Mouse (Mus musculus): ENCODE measurements around the gene Psg16.

Psg16 gene

DNA sequence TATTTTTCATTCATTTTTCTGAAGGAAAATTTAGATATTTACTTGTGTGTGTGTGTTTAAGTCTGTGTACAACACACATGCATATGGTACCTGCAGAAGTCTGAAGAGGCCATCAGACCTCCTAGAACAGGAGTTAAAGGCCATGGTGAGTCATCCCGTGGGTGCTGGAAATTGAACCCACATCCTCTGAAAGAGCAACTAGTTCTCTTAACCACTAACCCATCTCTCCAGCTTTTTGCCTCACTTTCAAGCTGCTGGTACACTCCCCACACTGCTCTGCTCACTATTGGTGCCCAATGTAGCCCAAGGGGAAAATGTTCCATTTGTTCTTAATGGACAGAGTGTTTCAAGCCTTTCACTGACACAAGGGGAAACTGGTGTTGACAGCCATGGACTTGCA is 61.5 kb downstream of the Psg16 start:
- no peak for DNase-seq

DNA sequence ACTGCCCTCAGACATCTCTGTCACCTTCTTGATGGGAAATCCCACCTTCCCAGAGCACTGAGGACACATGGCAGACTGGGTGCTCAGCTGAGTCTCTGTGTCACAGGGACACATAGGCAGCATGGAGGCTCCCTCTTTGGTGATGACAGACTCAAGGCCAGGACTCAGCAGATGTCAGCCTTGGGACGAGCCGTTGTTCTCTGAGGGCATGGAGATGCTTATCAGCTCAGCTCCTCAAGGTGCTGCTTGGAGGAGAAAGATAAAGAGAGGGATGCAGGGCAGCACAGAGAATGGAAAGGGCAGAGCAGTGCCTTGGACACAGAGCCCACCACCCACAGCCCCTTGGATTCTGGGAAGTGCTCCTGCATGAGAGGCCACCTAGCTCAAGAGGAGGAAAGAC is 76.1 kb downstream of the Psg16 start, which contains the start of gene Ceacam3:
Gene Ceacam3, plus strand, starts transcription at position 352 of the 400 bp plus-strand sequence.
- no peak for DNase-seq

DNA sequence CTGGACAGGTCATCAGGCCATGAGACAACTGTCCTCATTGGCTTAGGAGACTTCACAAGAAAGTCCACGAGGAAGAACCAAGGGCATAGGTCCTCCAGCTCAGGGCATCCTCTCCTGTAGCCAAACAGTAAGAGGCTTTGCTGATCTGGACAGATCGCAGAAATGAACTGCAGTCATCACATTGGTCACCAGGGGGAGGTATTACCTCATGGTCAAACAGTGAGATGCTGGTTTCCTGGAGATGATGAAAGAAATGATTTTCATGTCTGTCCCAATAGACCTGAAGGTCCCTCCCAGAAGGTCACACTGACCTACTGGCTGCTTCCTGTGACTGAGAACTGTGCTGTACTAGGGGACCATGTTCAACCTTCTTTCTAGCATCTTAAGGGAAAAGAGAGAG is 81.8 kb downstream of the Psg16 start:
- peak; percentile 80 to 86 for DNase-seq

DNA sequence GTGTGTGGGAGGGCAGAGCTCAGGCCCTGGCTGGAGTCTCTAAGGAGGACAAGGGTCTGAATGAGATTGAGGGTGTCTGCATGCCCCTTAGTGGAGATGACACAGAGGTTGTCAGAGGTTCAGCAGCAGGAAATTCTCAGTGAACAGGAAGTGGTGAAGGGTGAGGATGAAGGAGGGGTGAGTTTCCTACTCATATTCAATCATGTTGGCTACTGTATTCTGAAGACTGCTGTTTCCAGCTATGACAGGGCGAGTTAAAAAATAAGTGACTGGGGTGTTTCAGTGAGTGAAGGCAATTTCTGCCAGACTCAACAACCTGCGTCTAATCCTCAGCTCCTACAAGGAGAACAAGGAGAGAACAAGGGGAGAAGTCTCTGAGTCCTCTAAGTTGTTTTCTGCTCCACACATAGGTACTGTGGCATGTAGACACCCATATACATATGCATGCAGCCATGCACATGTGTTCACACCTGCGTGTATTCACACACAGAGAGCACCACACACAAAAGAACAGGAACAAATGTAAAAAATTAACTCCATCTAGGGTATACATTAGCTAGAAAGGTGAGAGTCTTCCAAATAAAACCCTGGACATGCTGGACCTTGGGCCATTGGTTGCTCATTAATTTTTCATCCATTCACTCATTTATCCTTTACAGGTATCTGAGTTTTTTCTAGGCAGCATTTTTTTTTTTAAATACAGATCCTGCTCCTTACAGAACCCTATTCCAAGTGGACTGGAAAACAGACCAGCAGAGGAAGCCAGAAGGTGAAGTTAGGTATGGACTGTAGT is 83.2 kb downstream of the Psg16 start:
- DNase-seq, result no peak

DNA sequence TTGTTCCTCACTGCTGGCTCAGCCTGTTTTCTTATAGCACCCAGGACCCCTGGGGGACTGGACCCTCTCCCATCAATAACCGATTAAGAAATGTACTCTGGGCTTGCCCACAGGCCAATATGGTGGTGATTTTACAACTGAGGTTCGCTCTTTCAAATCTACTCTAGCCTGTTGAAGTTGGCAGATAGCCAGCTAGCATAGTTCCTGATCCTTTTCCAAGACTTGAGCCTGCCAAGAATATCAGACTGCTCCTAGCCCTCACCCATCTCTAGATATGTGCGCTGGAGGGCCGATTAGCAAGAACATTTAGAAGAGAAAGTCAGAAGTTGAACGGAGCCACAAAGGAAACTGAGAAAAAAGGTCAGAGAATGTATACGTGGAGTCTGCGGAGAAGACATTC is 85.2 kb downstream of the Psg16 start:
- peak; percentile 12 for DNase-seq

DNA sequence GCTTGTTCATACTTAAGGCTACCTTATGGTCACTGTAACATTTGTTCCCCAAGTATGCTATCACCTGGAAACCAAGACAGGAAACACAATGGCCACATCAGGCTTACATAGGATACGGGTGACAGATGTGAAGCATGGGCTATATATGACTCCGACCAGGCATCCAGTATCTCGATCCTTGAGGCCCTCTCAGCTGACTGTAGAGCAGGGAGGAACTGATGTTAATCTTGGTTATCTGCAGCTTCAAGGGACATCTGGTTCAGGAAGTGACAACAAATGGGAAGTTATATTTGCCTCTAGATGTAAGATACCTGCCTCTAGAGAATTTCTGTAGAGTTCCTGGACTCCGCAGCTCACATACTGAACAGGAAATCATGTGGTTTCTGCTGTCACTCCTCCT is 98.0 kb downstream of the Psg16 start:
- no peak for DNase-seq

All from cerebellum, postnatal 36 days (tissue).